Mouse (Mus musculus) adrenal gland (tissue): ENCODE measurements at regions not wholly inside any gene's neighbourhood (a gene's known extent, or its start where the extent isn't known, plus 50 kb on each side); places are given as distances from the start of the nearest gene placed in this dataset.
"Not testable (repeated sequence)": the region's sequence is repeated elsewhere in the genome, so short reads cannot be mapped to it uniquely, and the experiment has no call there.

Source experiments
- intact Hi-C: fragments of 180-260 bp; cut with DNase I; formaldehyde crosslinking; loops from one replicate; pipeline ENCODE4 v1.15.1; 2025

- intact Hi-C loops, result no loop called here
Measured at GRCm38 (mm10) chr7:82047456-82047855, 55.4 kb upstream of the Bnc1 start.

DNA sequence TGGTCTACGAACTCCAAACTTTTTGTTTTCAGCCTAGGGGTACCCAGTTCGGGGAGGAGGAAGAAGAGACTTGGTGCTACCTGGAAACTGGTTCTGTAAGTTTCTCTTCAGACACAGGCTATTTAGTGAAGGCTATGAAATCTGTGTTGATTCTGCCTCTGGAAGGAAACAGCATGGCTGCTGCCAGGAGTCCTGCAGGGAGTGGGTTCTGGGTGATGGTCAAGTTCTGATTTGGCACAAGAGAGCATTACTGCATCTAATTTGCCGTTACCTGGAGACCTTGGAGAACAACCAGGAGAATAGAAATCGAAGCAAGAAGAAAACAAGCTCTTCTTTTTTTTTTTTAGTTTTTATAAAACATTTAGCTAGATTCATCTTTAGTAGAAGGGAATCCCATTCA lies 61.3 kb upstream of the Bnc1 start:
- intact Hi-C loops, result no loop called here

DNA sequence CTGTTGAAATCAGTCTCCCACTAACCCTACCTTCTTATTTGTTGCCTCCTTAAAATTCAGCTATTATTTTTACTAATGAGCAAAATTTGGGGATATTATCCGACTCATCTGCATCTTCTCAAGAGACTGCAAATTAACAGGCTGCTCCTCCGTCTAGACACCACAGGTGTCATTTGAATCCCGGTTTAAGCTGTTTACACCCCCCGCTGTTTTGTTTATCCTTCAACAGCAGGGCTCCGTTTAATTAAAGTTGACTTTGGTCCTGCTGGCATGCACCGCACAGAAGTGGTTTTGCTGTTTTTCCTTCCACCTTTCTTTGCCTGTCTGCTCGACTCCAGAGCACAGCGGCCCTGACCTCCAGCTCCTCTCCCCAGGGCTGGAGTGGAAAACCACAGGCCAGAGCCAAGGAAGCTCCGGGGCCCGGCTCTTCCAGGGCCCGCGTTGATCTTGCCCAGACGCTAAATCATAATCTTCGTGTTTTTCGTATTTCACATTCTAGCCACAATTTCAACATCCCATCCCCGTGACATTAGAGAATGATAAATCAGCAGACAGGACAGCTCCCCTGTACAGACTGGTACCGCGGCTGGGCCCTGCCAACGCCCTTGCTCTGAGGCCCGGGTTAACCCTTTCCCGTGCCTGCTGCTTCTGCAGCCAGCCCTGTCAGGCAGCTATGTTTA lies 64.6 kb upstream of the Bnc1 start:
- intact Hi-C loops, result no loop called here

- intact Hi-C loops, result no loop called here
Measured at GRCm38 (mm10) chr7:82063407-82063806, 71.3 kb upstream of the Bnc1 start.

DNA sequence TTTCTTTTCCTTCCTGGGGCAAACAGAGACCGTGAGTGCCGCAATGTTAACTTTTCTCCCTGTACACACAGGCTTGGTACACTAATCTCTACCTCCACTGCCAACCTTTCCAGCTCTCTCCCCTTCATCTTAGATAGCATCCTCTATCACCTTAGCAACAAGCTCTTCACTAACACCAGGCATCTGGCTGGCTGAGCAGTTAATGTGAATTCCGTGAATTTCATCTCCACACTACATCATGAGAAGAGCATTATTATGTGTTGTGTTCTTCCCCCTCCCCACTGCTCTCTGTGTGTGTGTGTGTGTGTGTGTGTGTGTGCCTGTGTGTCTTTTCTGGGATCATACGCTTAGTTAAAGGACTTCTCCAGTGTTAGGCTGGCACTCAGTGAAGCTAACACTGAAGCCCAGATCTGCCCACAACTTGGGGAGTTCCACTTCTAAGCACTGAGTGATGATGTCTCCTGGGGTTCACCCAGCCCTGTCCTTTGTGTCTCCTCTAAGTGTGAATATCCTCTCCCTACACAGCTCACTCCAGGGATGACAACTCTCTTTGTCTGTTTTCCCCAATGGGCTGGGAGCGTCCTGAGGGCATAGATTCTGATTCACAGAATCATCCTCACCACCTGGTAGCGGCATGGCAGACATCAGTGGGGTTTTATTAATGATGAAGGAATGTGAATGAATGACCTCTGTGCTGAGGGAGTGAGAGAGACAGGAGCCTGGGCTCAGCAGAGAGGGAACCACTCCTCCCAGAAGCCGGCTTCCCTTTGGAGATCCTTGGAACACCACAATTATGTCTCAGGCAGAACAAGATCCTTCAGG lies 77.7 kb upstream of the Bnc1 start:
- intact Hi-C loops, result no loop called here

DNA sequence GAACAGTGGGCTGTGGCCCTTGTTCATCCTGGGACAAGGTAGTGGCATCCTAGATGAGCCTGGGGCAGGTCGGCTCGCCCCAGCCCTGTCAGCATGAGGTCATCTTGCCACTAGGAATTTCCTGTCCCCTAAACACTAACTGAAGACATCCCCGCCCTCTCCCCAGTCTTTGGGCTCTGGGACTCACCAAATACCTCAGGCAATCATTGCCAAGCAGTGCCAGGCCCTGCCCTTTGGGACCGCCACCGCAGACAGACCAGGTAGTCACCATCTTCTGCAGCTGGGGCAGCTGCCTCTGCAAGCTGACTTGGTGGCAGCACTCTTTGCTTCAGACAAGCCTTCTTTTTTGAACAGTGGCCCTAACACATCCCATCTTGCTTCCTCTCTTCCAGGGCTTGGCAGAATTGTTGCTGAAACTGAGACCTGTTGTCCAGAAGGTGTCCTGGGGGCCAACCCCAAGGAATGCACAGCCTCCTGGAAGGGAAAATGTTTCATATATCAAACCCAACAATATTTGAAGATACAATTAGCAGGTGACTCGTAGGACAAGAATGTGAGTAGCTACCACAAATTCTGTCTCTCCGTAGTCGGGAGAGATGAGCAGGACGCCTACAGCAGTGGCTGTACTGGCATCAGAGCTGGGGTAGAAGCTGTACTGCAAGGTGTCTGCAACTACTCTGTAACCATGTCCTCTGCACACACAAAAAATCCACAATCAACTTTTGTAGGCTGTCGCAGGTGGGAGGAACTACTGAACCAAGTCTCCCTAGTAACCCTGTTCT lies 79.0 kb upstream of the Bnc1 start:
- intact Hi-C loops, result no loop called here

DNA sequence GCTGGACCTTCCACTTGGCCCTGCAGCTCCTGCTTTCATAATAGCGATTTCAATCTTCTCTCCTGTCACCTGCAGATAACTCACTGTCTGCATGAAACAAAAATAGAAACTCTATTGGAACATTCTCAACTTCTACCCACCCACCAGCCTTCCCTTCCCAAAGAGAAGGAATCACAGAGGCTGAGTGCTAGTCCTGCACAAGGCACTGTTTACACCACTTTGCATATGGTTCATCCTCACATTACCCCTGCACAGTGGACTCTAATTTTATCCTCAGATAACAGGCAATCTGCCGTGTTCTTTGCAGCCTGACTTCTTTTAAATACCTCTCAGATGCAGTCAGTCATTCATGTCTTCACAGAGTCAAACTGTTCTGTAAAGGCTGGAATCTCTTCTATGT lies 83.3 kb upstream of the Bnc1 start:
- intact Hi-C loops, result no loop called here

- intact Hi-C loops, result no loop called here
Measured at GRCm38 (mm10) chr7:82081851-82082250, 89.8 kb upstream of the Bnc1 start.

- intact Hi-C loops, result no loop called here
Measured at GRCm38 (mm10) chr7:82082883-82083282, 90.8 kb upstream of the Sh3gl3 start.

DNA sequence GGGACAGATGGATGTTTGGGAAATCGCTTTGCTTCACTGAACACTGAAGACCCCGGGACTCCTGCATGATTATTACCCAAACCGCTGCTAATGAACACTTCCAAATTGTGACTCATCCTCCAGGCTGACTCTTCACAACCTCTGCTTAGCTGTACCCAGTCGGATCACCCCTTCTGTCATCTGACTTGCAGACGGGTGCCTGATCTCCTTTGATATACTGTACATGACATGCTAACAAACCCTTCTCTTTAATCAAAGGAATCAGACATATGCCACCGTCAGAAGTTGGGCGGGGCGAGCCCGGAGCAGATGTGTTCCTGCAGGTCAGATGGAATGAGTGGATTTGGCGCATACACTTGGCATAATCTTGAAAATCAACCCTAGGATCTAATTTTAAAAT lies 89.2 kb upstream of the Sh3gl3 start:
- intact Hi-C loops, result no loop called here

- intact Hi-C loops, result no loop called here
Measured at GRCm38 (mm10) chr7:82085205-82085604, 88.4 kb upstream of the Sh3gl3 start.

GRCm38 (mm10) chr7:82098136-82098535 lies 75.5 kb upstream of the Sh3gl3 start:
- intact Hi-C loops, result no loop called here

DNA sequence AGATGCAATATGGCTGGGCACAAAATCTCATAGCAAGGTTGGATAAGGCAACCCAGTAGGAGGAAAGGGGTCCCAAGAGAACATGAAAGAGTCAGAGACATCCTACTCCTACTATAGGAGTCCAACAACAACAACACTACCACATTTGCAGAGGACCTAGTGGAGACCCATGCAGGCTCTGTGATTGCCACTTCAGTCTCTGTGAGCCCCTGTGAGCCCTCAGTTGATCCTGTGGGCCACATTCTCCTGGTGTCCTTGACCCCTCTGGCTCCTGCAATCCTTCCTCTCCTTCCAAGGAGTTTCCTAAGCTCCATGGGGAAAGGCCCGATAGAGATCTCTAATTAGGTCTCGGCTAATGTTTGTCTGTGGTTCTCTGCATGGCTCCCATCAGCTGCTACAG lies 72.3 kb upstream of the Sh3gl3 start:
- intact Hi-C loops, result no loop called here

- intact Hi-C loops, result no loop called here
Measured at GRCm38 (mm10) chr7:82105631-82106030, 68.0 kb upstream of the Sh3gl3 start.

GRCm38 (mm10) chr7:82109141-82109540 lies 64.5 kb upstream of the Sh3gl3 start:
- intact Hi-C loops, result not testable (repeated sequence)

- intact Hi-C loops, result no loop called here
Measured at GRCm38 (mm10) chr7:82109550-82109949, 64.1 kb upstream of the Sh3gl3 start.

DNA sequence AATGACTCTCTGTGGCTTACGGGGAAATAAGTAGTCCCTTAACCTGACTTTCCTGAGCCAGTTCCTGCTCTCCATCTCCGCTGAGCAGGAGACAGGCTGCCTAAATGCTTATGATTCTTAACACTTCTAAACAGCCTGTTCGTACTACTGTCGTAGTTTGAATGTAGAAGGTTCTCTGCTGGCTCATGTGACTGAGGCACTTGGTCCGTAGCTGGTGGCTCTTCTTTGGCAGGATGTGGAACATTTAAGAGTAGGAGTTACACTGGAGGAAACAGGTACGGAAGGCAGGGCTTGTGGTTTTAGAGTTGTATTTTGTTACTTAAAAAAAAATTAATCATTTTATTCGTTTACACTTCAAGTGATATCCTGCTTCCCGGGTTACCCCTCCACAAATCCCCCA lies 63.7 kb upstream of the Sh3gl3 start:
- intact Hi-C loops, result no loop called here

DNA sequence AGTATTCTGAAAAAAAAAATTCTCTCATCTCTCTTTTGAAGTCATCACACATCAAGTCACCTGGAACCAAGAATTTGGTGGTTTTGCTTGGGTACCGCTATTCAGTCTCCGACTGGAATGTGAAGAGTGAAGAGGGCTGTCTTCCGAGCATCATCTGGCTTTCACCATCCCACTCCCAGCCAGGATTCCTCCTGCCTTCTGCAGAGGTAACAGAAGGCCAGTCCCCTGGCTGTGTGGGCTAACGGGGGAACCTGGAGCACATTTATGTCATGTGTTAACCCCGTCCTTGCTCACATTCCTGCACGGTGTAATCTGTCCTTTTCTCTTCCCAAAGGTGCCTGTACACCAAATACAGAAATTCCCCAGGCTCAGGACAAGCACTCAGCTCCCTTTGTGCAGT lies 61.6 kb upstream of the Sh3gl3 start:
- intact Hi-C loops, result no loop called here

GRCm38 (mm10) chr7:82115646-82116045 lies 58.0 kb upstream of the Sh3gl3 start:
- intact Hi-C loops, result no loop called here

GRCm38 (mm10) chr7:82119266-82119665 lies 54.4 kb upstream of the Sh3gl3 start:
- intact Hi-C loops, result loop anchor here (1.0 kb wide), 1 partner anchor 160 kb away; no protein-coding TSS in a partner anchor

DNA sequence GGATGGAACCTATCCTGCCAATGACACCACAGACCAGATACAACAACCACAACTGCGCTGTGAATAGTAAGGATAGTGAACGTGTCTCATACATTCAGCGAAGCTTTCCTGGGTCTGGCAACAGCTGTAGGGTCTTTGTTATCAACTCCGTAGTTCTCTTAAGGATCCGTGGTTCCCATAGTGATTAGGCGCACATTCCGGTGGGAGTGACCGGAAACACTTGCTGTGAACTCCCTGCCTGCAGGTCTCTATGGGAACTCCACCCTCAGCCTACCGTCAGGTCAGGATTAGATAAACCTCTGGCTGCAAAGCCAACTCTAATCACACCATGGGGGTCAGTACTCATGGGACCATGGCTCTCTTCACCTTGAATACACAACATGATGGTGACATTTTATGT lies 53.8 kb upstream of the Sh3gl3 start:
- intact Hi-C loops, result loop anchor here (1.0 to 2.0 kb wide), 2 partner anchors 143 to 161 kb away; no protein-coding TSS in a partner anchor

GRCm38 (mm10) chr7:82121746-82122145 lies 51.9 kb upstream of the Sh3gl3 start:
- intact Hi-C loops, result loop anchor here (2.0 kb wide), 1 partner anchor 141 kb away; no protein-coding TSS in a partner anchor
